Mouse (Mus musculus) heart, embryonic 16.5 days (tissue): ENCODE data around the gene Olfr670. TPM values are rescaled to one million over a fixed set of nuclear protein-coding genes. Genes with fewer than 3 reads are reported as not detected.
"Not testable (repeated sequence)": the region's sequence is repeated elsewhere in the genome, so short reads cannot be mapped to it uniquely, and the experiment has no call there.

Experiments used
- ATAC-seq: fragments of 200-750 bp; cut with Nextera tagmentation; replicated peaks from 2 replicates; pipeline ENCODE4 v1.8.0; 2017; ENCODE audit warnings: moderate number of reproducible peaks; ENCODE audit not compliant: insufficient read depth, low FRiP score; ENCODE audit errors: extremely low read depth
- H3K27ac ChIP-seq: fragments of 300-500 bp; sonication (generic); 2 replicates; pipeline ENCODE4 v1.5.1; 2014; ENCODE audit warnings: mild to moderate bottlenecking, low read length, control low read depth, moderate library complexity
- H3K27me3 ChIP-seq: fragments of 300-500 bp; sonication (generic); 2 replicates; pipeline ENCODE4 v1.6.1; 2014; ENCODE audit warnings: low read length, mixed read lengths; ENCODE audit not compliant: control insufficient read depth, insufficient read depth
- H3K36me3 ChIP-seq: fragments of 300-500 bp; sonication (generic); 2 replicates; pipeline ENCODE4 v1.6.1; 2014; ENCODE audit not compliant: control insufficient read depth, insufficient read depth
- H3K4me1 ChIP-seq: fragments of 300-500 bp; sonication (generic); 2 replicates; pipeline ENCODE4 v1.6.1; 2014; ENCODE audit warnings: low read length, mixed read lengths; ENCODE audit not compliant: control insufficient read depth, insufficient read depth
- H3K4me2 ChIP-seq: fragments of 300-500 bp; sonication (generic); 2 replicates; pipeline ENCODE4 v1.6.1; 2014; ENCODE audit warnings: low read depth, mild to moderate bottlenecking, control low read depth, low read length
- H3K4me3 ChIP-seq: fragments of 300-500 bp; sonication (generic); 2 replicates; pipeline ENCODE4 v1.5.1; 2014; ENCODE audit warnings: mild to moderate bottlenecking, control low read depth, low read length
- H3K9ac ChIP-seq: fragments of 300-500 bp; sonication (generic); 2 replicates; pipeline ENCODE4 v1.6.1; 2014; ENCODE audit warnings: low read length, control low read depth
- H3K9me3 ChIP-seq: fragments of 300-500 bp; sonication (generic); replicated peaks from 2 replicates; pipeline ENCODE4 v1.6.1; 2016; ENCODE audit warnings: low read length; ENCODE audit not compliant: control insufficient read depth
- WGBS: fragments of 180-500 bp; shearing (Covaris S2); extraction: QIAGEN DNeasy Blood & Tissue Kit; methylation state at CpG from one replicate; pipeline ENCODE4 v1.1.7; 2014; 5-methylcytosine and 5-hydroxymethylcytosine counted together
- polyA plus RNA-seq: library from polyadenylated mRNA; unstranded; fragments of >200 nt; fragmentation: Nextera tagmentation; extraction: Ambion mirVana; gene quantifications from 2 replicates; pipeline ENCODE4 v1.2.1, GENCODE M21; 2015

The Olfr670 gene
- not detected in 2 replicates for polyA plus RNA-seq

DNA sequence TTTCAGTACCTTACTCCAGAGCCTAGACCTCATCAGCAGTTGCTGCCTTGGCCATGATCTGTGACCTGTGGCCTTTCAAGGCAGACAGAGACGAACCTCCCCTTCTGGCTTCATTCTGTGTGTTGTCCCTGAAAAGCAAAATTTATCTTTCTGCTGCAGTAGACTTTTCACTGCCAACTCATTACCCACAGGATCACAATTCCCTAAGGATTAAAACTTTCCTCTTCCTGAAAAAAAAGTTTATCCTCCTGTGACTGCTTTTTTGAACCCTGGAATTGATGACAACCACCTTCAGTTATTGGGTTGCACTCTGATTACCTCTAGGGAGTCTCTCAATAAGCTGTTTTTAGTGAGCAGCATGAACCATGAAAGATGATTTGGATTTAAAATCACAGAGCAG, at the start of gene Olfr670:
Olfr670 (minus strand) TSS at position 101 of the 400 bp plus-strand sequence.
- H3K4me3 ChIP-seq, result no peak within 1 kb of the TSS
- H3K9ac ChIP-seq, result no peak within 1 kb of the TSS
- no peak for ATAC-seq
- H3K27ac ChIP-seq, result no peak within 1 kb of the TSS
- no peaks in the 10 kb centered on the region for H3K9me3 ChIP-seq
- H3K4me1 ChIP-seq, result no peaks in the 10 kb centered on the region
- no peaks in the 10 kb centered on the region for H3K27me3 ChIP-seq
- 21% methylated on average over 1 of the region's 1 CpGs for WGBS
- H3K4me2 ChIP-seq, result no peak within 1 kb of the TSS
- H3K36me3 ChIP-seq, result no peaks in the 10 kb centered on the region

DNA sequence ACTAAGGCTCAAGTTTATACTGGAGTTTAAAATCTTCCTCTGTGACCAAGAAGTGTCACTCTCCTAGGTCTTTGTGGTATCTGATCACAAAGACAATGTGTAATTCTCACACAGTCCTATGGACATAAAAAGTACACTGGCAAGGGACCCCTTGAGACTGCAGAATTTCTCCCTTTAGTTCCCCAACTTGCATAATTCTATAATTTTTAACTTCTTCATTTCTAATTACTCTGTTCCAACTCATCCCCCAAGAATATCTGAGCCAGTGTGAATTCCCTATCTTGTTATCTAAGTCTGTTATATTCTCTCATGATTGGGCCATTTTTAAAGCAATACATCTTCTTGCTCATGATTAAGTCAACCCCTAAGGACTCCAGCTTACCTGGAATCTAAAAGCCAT, 39.5 kb upstream of the Olfr670 start, which contains the start of gene Olfr672:
Olfr672 (minus strand) TSS at position 101 of the 400 bp plus-strand sequence.
- ATAC-seq, result no peak
- Histone ChIP-seq H3K4me1 (no peaks in the 10 kb centered on the region), H3K4me2 (no peak within 1 kb of the TSS)

DNA sequence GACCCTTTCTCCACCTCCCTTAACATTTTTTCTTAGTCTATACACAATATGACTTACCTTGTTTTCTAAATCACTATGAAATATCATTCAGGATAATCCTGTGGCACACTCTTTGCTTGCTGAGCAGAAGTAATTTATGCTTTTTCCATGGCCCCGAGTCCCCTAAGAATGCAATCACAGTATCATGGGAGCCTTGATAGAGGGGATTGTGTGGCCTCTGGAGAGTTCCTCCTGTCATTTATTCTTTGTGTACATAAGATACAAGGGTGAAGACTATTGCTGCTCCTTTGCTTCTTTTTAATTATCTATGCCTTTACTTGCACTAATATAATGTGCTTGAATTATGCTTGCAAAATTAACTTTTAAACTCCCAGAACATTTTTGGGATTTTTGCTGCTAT, 16.6 kb upstream of the Olfr670 start, which contains the start of gene Olfr671:
Olfr671 (minus strand) TSS at position 101 of the 400 bp plus-strand sequence.
- no peak within 1 kb of the TSS for H3K4me2 ChIP-seq
- no peaks in the 10 kb centered on the region for H3K36me3 ChIP-seq
- H3K4me3 ChIP-seq, result no peak within 1 kb of the TSS
- WGBS, result 61% methylated on average over 1 of the region's 1 CpGs
- H3K27ac ChIP-seq, result no peak within 1 kb of the TSS
- no peak for ATAC-seq
- no peaks in the 10 kb centered on the region for H3K4me1 ChIP-seq
- no peaks in the 10 kb centered on the region for H3K27me3 ChIP-seq
- H3K9me3 ChIP-seq, result no peaks in the 10 kb centered on the region
- no peak within 1 kb of the TSS for H3K9ac ChIP-seq

More for the DNA sequence above, 39.5 kb upstream of the Olfr670 start, which contains the start of gene Olfr672:
- no peak within 1 kb of the TSS for H3K27ac ChIP-seq
- H3K9ac ChIP-seq, result no peak within 1 kb of the TSS
- no peaks in the 10 kb centered on the region for H3K27me3 ChIP-seq
- no peaks in the 10 kb centered on the region for H3K36me3 ChIP-seq
- H3K9me3 ChIP-seq, result no peaks in the 10 kb centered on the region
- H3K4me3 ChIP-seq, result no peak within 1 kb of the TSS

DNA sequence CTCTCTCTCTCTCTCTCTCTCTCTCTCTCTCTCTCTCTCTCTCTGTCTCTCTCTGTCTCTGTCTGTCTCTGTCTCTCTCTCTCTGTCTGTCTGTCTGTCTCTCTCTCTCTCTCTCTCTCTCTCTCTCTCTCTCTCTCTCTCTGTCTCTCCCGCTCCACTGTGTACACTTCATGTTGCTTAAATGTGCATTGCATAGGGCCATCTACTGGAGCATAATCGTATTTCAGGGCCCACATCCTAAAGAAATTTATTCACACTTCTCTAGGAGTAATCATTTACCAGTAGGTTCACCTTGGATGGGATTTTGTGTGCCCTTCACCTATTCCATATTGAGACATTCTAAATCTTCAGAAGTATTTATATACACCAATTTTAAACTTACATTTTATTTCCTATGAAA, 10.1 kb upstream of the Olfr670 start:
- H3K9ac ChIP-seq, result not testable (repeated sequence)
- 58% methylated on average over 2 of the region's 2 CpGs for WGBS

DNA sequence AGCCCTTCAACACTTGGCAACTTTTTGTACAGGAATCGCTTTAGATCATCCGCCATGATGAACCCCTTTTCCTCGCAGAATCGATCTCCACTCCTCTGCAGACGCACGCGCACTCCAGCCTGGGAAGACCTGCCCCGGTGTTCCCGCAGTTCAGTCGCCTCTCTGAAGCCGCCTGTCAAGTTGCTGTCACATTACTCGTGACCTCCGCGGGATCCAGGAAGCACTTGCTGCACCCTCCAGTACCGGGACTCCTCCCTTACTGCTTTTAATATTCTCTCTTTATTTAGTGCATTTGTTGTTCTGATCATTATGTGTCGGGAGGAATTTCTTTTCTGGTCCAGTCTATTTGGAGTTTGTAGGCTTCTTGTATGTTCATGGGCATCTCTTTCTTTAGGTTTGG, 12.2 kb downstream of the Olfr670 start:
- WGBS, result 89% methylated on average over 16 of the region's 16 CpGs
- H3K9me3 ChIP-seq, H3K9ac ChIP-seq, H3K4me3 ChIP-seq, H3K27ac ChIP-seq, H3K4me2 ChIP-seq, H3K27me3 ChIP-seq, H3K36me3 ChIP-seq, H3K4me1 ChIP-seq, ATAC-seq: not testable (repeated sequence)

More for the DNA sequence above, 10.1 kb upstream of the Olfr670 start:
- H3K27ac ChIP-seq, H3K4me3 ChIP-seq, H3K36me3 ChIP-seq, H3K4me2 ChIP-seq, H3K9me3 ChIP-seq, H3K27me3 ChIP-seq, ATAC-seq, H3K4me1 ChIP-seq: not testable (repeated sequence)

DNA sequence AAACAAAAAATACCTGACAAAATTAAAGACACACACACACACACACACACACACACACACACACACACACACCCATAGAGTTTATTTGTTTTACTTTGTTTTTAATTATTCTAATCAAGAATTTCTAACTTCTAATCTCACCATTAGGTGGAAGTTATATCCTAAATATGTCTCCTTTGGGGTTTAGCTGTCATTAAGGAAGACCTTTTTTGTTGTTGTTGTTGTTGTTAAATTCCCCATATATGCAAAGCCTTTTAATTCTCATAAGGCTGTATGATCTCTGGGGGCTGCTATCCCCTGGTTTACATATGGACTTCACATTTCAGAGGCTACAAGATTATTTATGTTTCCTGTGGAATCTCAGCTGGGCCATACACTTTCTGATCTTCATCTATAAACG, 28.5 kb downstream of the Olfr670 start, which contains the start of gene Olfr669:
Olfr669 (plus strand) TSS at position 301 of the 400 bp plus-strand sequence.
- no peak within 1 kb of the TSS for H3K27ac ChIP-seq
- H3K4me3 ChIP-seq, result no peak within 1 kb of the TSS
- H3K36me3 ChIP-seq, result no peaks in the 10 kb centered on the region
- no peaks in the 10 kb centered on the region for H3K27me3 ChIP-seq
- no peak within 1 kb of the TSS for H3K4me2 ChIP-seq
- H3K9me3 ChIP-seq, result no peaks in the 10 kb centered on the region
- WGBS, result 86% methylated on average over 1 of the region's 1 CpGs
- ATAC-seq, result no peak
- no peak within 1 kb of the TSS for H3K9ac ChIP-seq
- H3K4me1 ChIP-seq, result no peaks in the 10 kb centered on the region

DNA sequence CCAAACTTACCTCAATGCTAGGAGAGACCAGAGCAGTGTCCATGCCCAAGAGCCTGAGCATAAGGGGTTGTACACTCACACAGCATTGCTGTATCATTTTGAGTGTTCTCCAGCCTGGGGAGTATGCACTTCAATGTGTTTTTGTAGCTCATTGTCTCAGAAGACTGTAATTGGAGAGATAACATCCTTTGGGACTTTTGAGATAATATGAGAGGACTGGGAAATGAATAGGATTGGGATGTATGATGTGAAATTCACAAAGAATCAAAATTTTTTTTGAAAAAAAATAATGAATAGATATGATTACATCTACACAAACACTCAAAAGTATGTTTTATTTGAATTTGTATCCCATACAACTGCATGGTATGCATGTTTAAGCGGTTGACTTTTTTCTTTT, 34.5 kb downstream of the Olfr670 start, which contains the start of gene Olfr668:
Olfr668 (minus strand) TSS at position 101 of the 400 bp plus-strand sequence.
- ATAC-seq, result no peak
- WGBS, result 67% methylated on average over 1 of the region's 1 CpGs
- Histone ChIP-seq H3K9me3 (no peaks in the 10 kb centered on the region), H3K27ac (no peak within 1 kb of the TSS), H3K4me1 (no peaks in the 10 kb centered on the region), H3K4me2 (no peak within 1 kb of the TSS), H3K4me3 (no peak within 1 kb of the TSS), H3K9ac (no peak within 1 kb of the TSS), H3K27me3 (no peaks in the 10 kb centered on the region), H3K36me3 (no peaks in the 10 kb centered on the region)

DNA sequence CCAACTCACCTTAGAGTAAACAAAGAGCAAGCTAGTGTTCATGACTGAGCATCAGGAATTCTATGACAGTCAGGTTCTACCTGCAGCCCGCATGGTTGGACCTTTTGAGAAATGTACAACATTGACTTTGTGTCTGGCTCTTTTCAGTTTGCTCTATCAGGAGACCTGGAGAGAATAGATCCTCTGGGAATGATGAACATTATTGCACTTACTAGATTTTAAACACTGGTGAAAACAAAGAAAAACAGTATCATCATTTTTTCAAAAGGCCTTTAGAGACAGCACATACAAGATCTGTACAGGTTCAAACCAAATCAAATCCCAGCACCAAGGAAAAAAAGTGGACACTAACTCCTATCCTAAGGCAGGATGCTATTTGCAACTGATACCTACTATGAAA, 41.0 kb downstream of the Olfr670 start, which contains the start of gene Olfr667:
Olfr667 (minus strand) TSS at position 101 of the 400 bp plus-strand sequence.
- H3K36me3 ChIP-seq, result no peaks in the 10 kb centered on the region
- no peaks in the 10 kb centered on the region for H3K27me3 ChIP-seq
- ATAC-seq, result no peak
- H3K9me3 ChIP-seq, result no peaks in the 10 kb centered on the region
- WGBS, result 72% methylated on average over 1 of the region's 1 CpGs
- no peak within 1 kb of the TSS for H3K9ac ChIP-seq
- H3K4me1 ChIP-seq, result no peaks in the 10 kb centered on the region
- H3K4me2 ChIP-seq, result no peak within 1 kb of the TSS
- no peak within 1 kb of the TSS for H3K27ac ChIP-seq
- H3K4me3 ChIP-seq, result no peak within 1 kb of the TSS
